Mouse (Mus musculus) C2C12 (cell line): ENCODE data around the gene Coro6. TPM values are rescaled to one million over a fixed set of nuclear protein-coding genes. Genes with fewer than 3 reads are reported as not detected.

Experiments used
- H3K27me3 ChIP-seq: one replicate; pipeline ENCODE4 v1.6.1; 2011; ENCODE audit not compliant: control insufficient read depth, insufficient read depth, insufficient read length
- H3K36me3 ChIP-seq: one replicate; pipeline ENCODE4 v1.6.1; 2011; ENCODE audit not compliant: control insufficient read depth, insufficient read depth
- H3K4me3 ChIP-seq: one replicate; pipeline ENCODE4 v1.5.1; 2011; ENCODE audit warnings: mild to moderate bottlenecking, control low read depth; ENCODE audit not compliant: poor library complexity, insufficient read depth, severe bottlenecking
- H3K79me2 ChIP-seq: one replicate; pipeline ENCODE4 v1.6.1; 2011; ENCODE audit not compliant: control insufficient read depth, insufficient read depth
- H3K79me3 ChIP-seq: one replicate; pipeline ENCODE4 v1.6.1; 2011; ENCODE audit warnings: low read depth, control low read depth
- H3ac ChIP-seq: one replicate; pipeline ENCODE3; 2011; ENCODE audit warnings: low read depth; ENCODE audit not compliant: control insufficient read depth, insufficient read length
- CEBPB ChIP-seq: IDR thresholded peaks from one replicate; pipeline ENCODE4 v1.6.1; 2011; ENCODE audit warnings: low read depth, mild to moderate bottlenecking, control low read depth, moderate library complexity
- CTCF ChIP-seq: IDR thresholded peaks from one replicate; pipeline ENCODE4 v1.5.1; 2011; ENCODE audit not compliant: control insufficient read depth, insufficient read depth, insufficient read length
- FOSL1 ChIP-seq: IDR thresholded peaks from one replicate; pipeline ENCODE4 v1.8.0; 2011; ENCODE audit warnings: mild to moderate bottlenecking, low read length; ENCODE audit not compliant: poor library complexity, insufficient read depth, severe bottlenecking
- MAX ChIP-seq: IDR thresholded peaks from one replicate; pipeline ENCODE4 v1.6.1; 2011; ENCODE audit warnings: mild to moderate bottlenecking, control low read depth
- MYOD1 ChIP-seq: IDR thresholded peaks from one replicate; pipeline ENCODE4 v1.6.1; 2011; ENCODE audit warnings: low read depth; ENCODE audit not compliant: control insufficient read depth, insufficient read length
- MYOG ChIP-seq: IDR thresholded peaks from one replicate; pipeline ENCODE4 v1.6.1; 2011; ENCODE audit not compliant: control insufficient read depth, insufficient read length; ENCODE audit errors: extremely low read depth
- USF1 ChIP-seq: IDR thresholded peaks from one replicate; pipeline ENCODE4 v1.6.1; 2011; ENCODE audit warnings: low read depth, mild to moderate bottlenecking, control low read depth, moderate library complexity
- polyA plus RNA-seq: library from polyadenylated mRNA; unstranded; fragments of >200 nt; fragmentation: generic; extraction: Trizol; gene quantifications from one replicate; pipeline ENCODE4 v1.2.1, GENCODE M21; 2012; ENCODE audit warnings: missing spikeins

Gene Coro6
- polyA plus RNA-seq, 1 experiment: 12.8 TPM

GRCm38 (mm10) chr11:77467157-77467556 is 4.9 kb downstream of the Coro6 start:
- TF ChIP-seq MAX (no peak), MYOG (no peak), CEBPB (no peak), MYOD1 (no peak), FOSL1 (no peak), CTCF (no peak), USF1 (no peak)
- H3K4me3 ChIP-seq: no peak overlapping the region
- H3K27me3 ChIP-seq: no peaks in the 10 kb centered on the region
- H3K79me2 ChIP-seq: peaks cover 8% of the 10 kb centered on the region
- H3K36me3 ChIP-seq: peaks cover 26% of the 10 kb centered on the region
- peaks cover 4% of the 10 kb centered on the region for H3K79me3 ChIP-seq
- H3ac ChIP-seq: no peak overlapping the region

GRCm38 (mm10) chr11:77467784-77468183 is 5.6 kb downstream of the Coro6 start:
- Histone ChIP-seq H3ac (no peak overlapping the region), H3K27me3 (no peaks in the 10 kb centered on the region), H3K79me3 (peaks cover 4% of the 10 kb centered on the region), H3K4me3 (no peak overlapping the region), H3K79me2 (peaks cover 8% of the 10 kb centered on the region), H3K36me3 (peaks cover 30% of the 10 kb centered on the region)
- TF ChIP-seq FOSL1 (no peak), USF1 (no peak), MYOD1 (no peak), CTCF (peak; percentile 67), MAX (no peak), MYOG (no peak)

- H3K27me3 ChIP-seq: no peaks in the 10 kb centered on the region
- TF ChIP-seq MAX (no peak), CTCF (no peak), FOSL1 (no peak), USF1 (no peak), CEBPB (no peak), MYOG (no peak), MYOD1 (no peak)
- H3K4me3 ChIP-seq: no peak overlapping the region
- H3K79me3 ChIP-seq: peaks cover 3% of the 10 kb centered on the region
- H3ac ChIP-seq: no peak overlapping the region
- H3K36me3 ChIP-seq: peaks cover 36% of the 10 kb centered on the region
- peaks cover 5% of the 10 kb centered on the region for H3K79me2 ChIP-seq
These were observed 6.2 kb downstream of the Coro6 start for GRCm38 (mm10) chr11:77468397-77468796.

- TF ChIP-seq MYOD1 (no peak), CTCF (no peak)
- Histone ChIP-seq H3K36me3 (peaks cover 54% of the 10 kb centered on the region), H3K4me3 (no peak overlapping the region), H3K27me3 (no peaks in the 10 kb centered on the region), H3K79me2 (no peaks in the 10 kb centered on the region), H3ac (no peak overlapping the region), H3K79me3 (peaks cover 2% of the 10 kb centered on the region)
These were observed 9.2 kb downstream of the Coro6 start for GRCm38 (mm10) chr11:77471407-77471806.

GRCm38 (mm10) chr11:77472775-77473174 is 10.6 kb downstream of the Coro6 start:
- no peak for TF ChIP-seq MYOD1
- Histone ChIP-seq H3K36me3 (peaks cover 59% of the 10 kb centered on the region), H3K79me3 (peaks cover 10% of the 10 kb centered on the region), H3ac (no peak overlapping the region), H3K4me3 (no peak overlapping the region), H3K27me3 (no peaks in the 10 kb centered on the region), H3K79me2 (peaks cover 9% of the 10 kb centered on the region)

- no peak overlapping the region for H3K4me3 ChIP-seq
- H3K79me2 ChIP-seq: peaks cover 43% of the 10 kb centered on the region
- TF ChIP-seq CTCF (no peak), MAX (no peak), MYOG (no peak), USF1 (no peak), FOSL1 (no peak), CEBPB (no peak), MYOD1 (no peak)
- H3K27me3 ChIP-seq: no peaks in the 10 kb centered on the region
- H3K79me3 ChIP-seq: peaks cover 41% of the 10 kb centered on the region
- peaks cover 42% of the 10 kb centered on the region for H3K36me3 ChIP-seq
- no peak overlapping the region for H3ac ChIP-seq
These were observed 14.0 kb downstream of the Coro6 start for GRCm38 (mm10) chr11:77476216-77476615.
